Mouse (Mus musculus) liver, embryonic 12.5 days (tissue): ENCODE data around the gene Tbx4. TPM values are rescaled to one million over a fixed set of nuclear protein-coding genes. Genes with fewer than 3 reads are reported as not detected.

ENCODE experiments used
- ATAC-seq: fragments of 200-750 bp; cut with Nextera tagmentation; 2 replicates; pipeline ENCODE4 v1.8.0; 2017; ENCODE audit warnings: moderate number of reproducible peaks, mild to moderate bottlenecking, moderate library complexity
- H3K27ac ChIP-seq: fragments of 300-500 bp; sonication (generic); 2 replicates; pipeline ENCODE4 v1.5.1; 2016; ENCODE audit warnings: mild to moderate bottlenecking
- H3K27me3 ChIP-seq: fragments of 300-500 bp; sonication (generic); replicated peaks from 2 replicates; pipeline ENCODE4 v1.6.1; 2016; ENCODE audit warnings: mild to moderate bottlenecking, moderate library complexity
- H3K36me3 ChIP-seq: fragments of 300-500 bp; sonication (generic); 2 replicates; pipeline ENCODE4 v1.6.1; 2016; ENCODE audit warnings: mild to moderate bottlenecking, moderate library complexity
- H3K4me1 ChIP-seq: fragments of 300-500 bp; sonication (generic); 2 replicates; pipeline ENCODE4 v1.6.1; 2016
- H3K4me2 ChIP-seq: fragments of 300-500 bp; sonication (generic); 2 replicates; pipeline ENCODE4 v1.6.1; 2016; ENCODE audit warnings: mild to moderate bottlenecking, moderate library complexity
- H3K4me3 ChIP-seq: fragments of 300-500 bp; sonication (generic); 2 replicates; pipeline ENCODE4 v1.5.1; 2016; ENCODE audit warnings: mild to moderate bottlenecking, moderate library complexity
- H3K9ac ChIP-seq: fragments of 300-500 bp; sonication (generic); 2 replicates; pipeline ENCODE4 v1.6.1; 2016; ENCODE audit warnings: mild to moderate bottlenecking, moderate library complexity
- H3K9me3 ChIP-seq: fragments of 300-500 bp; sonication (generic); replicated peaks from 2 replicates; pipeline ENCODE4 v1.6.1; 2016; ENCODE audit warnings: mild to moderate bottlenecking, moderate library complexity
- WGBS: fragments of 180-500 bp; shearing (Covaris S2); methylation state at CpG from one replicate; pipeline ENCODE4 v1.1.7; 2016; ENCODE audit not compliant: insufficient replicate concordance; 5-methylcytosine and 5-hydroxymethylcytosine counted together
- polyA plus RNA-seq: library from polyadenylated mRNA; unstranded; fragments of >200 nt; fragmentation: Nextera tagmentation; extraction: Ambion mirVana; gene quantifications from 2 replicates; pipeline ENCODE4 v1.2.1, GENCODE M21; 2016

Gene Tbx4
- polyA plus RNA-seq: 0.12 and 0.35 TPM in 2 replicates

GRCm38 (mm10) chr11:85885665-85886428 lies at the start of gene Tbx4:
TSS of gene Tbx4 (plus strand) at chr11:85886422.
- 24% methylated on average over 22 of the region's 28 CpGs for WGBS
- H3K36me3 ChIP-seq: no peaks in the 10 kb centered on the region
- no peak within 1 kb of the TSS for H3K27ac ChIP-seq
- H3K9ac ChIP-seq: no peak within 1 kb of the TSS
- H3K9me3 ChIP-seq: no peaks in the 10 kb centered on the region
- ATAC-seq: no peak
- no peak within 1 kb of the TSS for H3K4me3 ChIP-seq
- no peak within 1 kb of the TSS for H3K4me2 ChIP-seq
- H3K4me1 ChIP-seq: peaks cover 15% of the 10 kb centered on the region
- peaks cover 97% of the 10 kb centered on the region for H3K27me3 ChIP-seq

- Histone ChIP-seq H3K9me3 (no peaks in the 10 kb centered on the region), H3K27me3 (peaks cover 100% of the 10 kb centered on the region), H3K4me3 (0 out of 2 replicates have a peak overlapping the region, but pooled peaks have one; percentile 15), H3K36me3 (no peaks in the 10 kb centered on the region), H3K9ac (no peak overlapping the region), H3K4me2 (peak overlapping the region; percentile 17; the same call in 1 of the 2 replicates), H3K27ac (no peak overlapping the region), H3K4me1 (peaks cover 37% of the 10 kb centered on the region)
- 7% methylated on average over 32 of the region's 32 CpGs for WGBS
- ATAC-seq: no peak
These were observed 49.5 kb upstream of the Tbx4 start for GRCm38 (mm10) chr11:85836523-85837290.

DNA sequence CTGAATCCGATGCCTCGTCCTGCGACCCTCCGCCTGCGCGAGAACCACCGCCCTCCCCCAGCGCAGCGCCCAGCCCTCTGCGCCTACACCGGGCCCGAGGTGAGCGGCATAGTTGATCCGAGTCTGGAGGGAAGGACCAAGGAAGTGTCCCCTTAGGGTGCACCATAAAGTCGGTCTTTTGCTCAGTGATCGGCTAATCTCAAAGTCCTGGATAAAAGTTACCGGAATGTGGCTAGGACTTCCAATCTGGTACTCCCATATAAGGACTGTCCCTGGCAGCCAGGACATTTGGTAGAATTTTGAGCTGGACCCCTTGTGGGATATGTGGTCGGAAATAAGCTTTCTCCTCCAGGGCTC lies 49.0 kb upstream of the Tbx4 start:
- H3K4me1 ChIP-seq: peaks cover 37% of the 10 kb centered on the region
- no peak for ATAC-seq
- peak overlapping the region; percentile 39; the same call in 1 of the 2 replicates for H3K4me2 ChIP-seq
- no peak overlapping the region for H3K9ac ChIP-seq
- H3K9me3 ChIP-seq: no peaks in the 10 kb centered on the region
- 4% methylated on average over 18 of the region's 18 CpGs for WGBS
- H3K27me3 ChIP-seq: peaks cover 100% of the 10 kb centered on the region
- H3K4me3 ChIP-seq: peak overlapping the region; percentile 24
- no peak overlapping the region for H3K27ac ChIP-seq
- no peaks in the 10 kb centered on the region for H3K36me3 ChIP-seq

DNA sequence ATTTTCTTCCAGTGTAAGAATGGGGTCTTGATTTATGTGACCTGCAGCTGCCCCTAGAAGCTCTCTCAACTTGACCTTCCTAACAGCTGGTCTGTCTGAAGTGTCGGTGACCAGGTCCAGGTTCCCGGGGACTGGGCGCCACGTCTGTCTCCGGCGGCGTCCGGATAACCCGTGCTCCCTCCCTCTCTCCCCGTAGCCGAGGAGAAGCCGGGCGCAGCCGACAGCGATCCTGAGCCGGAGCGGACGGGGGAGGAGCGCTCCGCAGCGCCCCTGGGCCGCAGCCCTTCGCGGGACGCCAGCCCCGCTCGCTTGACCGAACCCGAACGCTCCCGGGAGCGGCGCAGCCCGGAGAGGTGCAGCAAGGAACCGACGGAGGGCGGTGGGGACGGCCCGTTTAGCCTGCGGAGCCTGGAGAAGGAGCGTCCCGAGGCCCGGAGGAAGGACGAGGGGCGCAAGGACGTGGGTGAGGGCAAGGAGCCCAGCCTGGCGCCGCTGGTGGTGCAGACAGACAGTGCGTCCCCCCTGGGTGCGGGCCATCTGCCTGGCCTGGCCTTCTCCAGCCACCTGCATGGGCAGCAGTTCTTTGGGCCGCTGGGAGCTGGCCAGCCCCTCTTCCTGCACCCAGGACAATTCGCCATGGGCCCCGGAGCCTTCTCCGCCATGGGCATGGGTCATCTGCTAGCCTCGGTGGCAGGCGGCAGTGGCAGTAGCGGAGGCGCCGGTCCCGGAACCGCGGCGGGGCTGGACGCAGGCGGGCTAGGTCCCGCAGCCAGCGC lies 48.4 kb upstream of the Tbx4 start:
- H3K36me3 ChIP-seq: no peaks in the 10 kb centered on the region
- no peak for ATAC-seq
- no peak overlapping the region for H3K27ac ChIP-seq
- H3K4me1 ChIP-seq: peaks cover 35% of the 10 kb centered on the region
- peaks cover 100% of the 10 kb centered on the region for H3K27me3 ChIP-seq
- H3K9me3 ChIP-seq: no peaks in the 10 kb centered on the region
- H3K4me3 ChIP-seq: peak overlapping the region; percentile 24
- H3K4me2 ChIP-seq: peak overlapping the region; percentile 39
- WGBS: 1% methylated on average over 66 of the region's 67 CpGs
- H3K9ac ChIP-seq: peak overlapping the region; percentile 9; the same call in 1 of the 2 replicates

DNA sequence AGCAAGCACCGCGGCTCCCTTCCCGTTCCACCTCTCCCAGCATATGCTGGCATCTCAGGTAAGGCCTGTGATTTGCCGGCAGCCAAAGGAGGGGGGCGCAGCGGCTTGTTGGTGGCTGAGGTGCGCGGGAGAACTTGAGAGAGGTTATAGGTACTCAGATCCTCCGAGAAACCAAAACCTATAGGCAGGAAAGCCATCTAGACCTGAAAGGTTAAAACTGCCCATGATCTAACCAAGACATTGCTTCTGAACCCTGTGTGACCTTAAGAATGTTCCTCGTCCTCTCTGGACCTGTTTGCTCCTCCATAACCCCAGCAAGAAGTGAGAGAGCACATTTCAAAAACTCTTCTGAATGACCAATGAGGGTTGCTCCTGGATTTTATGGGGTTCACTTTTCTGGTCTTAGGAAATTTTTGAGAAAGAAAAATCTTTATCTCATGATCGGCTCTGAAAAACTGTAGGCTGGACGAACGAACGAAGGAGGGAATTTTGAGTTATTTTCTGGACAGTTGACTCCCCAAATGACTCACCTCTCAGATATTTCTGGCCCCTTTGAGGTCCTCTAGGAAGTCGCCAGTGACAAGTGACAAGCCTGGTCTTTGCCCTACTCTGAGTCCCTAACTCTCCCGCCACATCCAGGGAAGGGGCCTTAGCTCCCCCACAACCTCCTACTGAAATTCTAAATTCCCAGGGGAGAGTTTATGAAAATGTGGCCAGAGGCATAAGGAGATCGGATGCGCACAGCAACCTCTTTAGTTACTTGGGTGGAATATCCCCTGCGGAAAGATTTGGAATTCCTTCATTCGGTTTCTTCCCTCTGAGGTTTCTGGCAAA lies 47.6 kb upstream of the Tbx4 start:
- Histone ChIP-seq H3K4me3 (peak overlapping the region; percentile 24), H3K27me3 (peaks cover 100% of the 10 kb centered on the region), H3K9ac (no peak overlapping the region), H3K9me3 (no peaks in the 10 kb centered on the region), H3K36me3 (no peaks in the 10 kb centered on the region), H3K4me1 (peaks cover 38% of the 10 kb centered on the region), H3K4me2 (peak overlapping the region; percentile 39; the same call in 1 of the 2 replicates), H3K27ac (no peak overlapping the region)
- WGBS: 12% methylated on average over 20 of the region's 20 CpGs
- no peak for ATAC-seq

- Histone ChIP-seq H3K36me3 (no peaks in the 10 kb centered on the region), H3K27ac (no peak overlapping the region), H3K4me2 (no peak overlapping the region), H3K4me3 (no peak overlapping the region), H3K9ac (no peak overlapping the region), H3K9me3 (no peaks in the 10 kb centered on the region), H3K27me3 (peaks cover 100% of the 10 kb centered on the region), H3K4me1 (peaks cover 46% of the 10 kb centered on the region)
- no peak for ATAC-seq
- WGBS: 15% methylated on average over 7 of the region's 7 CpGs
These were observed 46.8 kb upstream of the Tbx4 start for GRCm38 (mm10) chr11:85839258-85840030.

DNA sequence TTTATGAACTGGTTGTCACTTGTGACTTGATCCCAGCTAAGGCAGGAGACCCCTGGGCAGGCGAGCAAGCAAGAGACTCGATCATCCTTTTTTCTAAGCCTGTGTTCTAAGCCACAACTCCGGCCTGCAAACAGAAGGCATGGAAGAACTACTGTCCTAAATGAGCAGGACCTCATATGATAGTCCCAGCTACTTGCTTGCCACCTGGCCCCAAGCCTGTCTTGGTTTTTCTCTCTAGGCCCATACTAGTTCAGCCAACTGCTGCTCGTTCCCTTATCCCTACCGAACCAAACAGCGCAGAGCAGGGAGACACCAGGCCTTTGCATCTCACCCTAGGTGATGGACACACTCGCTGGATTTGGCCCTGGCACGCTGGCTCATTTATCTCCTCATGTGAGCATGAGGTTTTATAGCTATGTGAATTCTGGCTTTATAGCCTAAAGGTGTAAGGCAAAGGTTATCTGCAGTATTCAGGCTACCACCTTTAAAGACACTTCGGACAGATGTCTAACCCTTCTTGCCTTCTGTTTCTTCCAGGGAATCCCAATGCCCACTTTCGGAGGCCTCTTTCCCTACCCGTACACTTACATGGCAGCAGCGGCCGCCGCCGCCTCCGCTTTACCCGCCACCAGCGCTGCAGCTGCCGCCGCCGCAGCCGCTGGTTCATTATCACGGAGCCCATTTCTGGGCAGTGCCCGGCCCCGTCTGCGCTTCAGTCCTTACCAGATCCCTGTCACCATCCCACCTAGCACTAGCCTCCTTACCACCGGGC lies 46.0 kb upstream of the Tbx4 start:
- peaks cover 100% of the 10 kb centered on the region for H3K27me3 ChIP-seq
- no peak overlapping the region for H3K9ac ChIP-seq
- H3K4me3 ChIP-seq: peak overlapping the region; percentile 10; the same call in 1 of the 2 replicates
- peak overlapping the region; percentile 33 for H3K4me2 ChIP-seq
- 8% methylated on average over 27 of the region's 27 CpGs for WGBS
- no peak overlapping the region for H3K27ac ChIP-seq
- peaks cover 52% of the 10 kb centered on the region for H3K4me1 ChIP-seq
- no peaks in the 10 kb centered on the region for H3K9me3 ChIP-seq
- no peaks in the 10 kb centered on the region for H3K36me3 ChIP-seq
- no peak for ATAC-seq

GRCm38 (mm10) chr11:85840803-85841145 lies 45.4 kb upstream of the Tbx4 start:
- peaks cover 100% of the 10 kb centered on the region for H3K27me3 ChIP-seq
- whole genome bisulfite sequencing: 5% methylated on average over 21 of the region's 21 CpGs
- no peaks in the 10 kb centered on the region for H3K9me3 ChIP-seq
- no peak overlapping the region for H3K27ac ChIP-seq
- H3K36me3 ChIP-seq: no peaks in the 10 kb centered on the region
- no peak for ATAC-seq
- peaks cover 52% of the 10 kb centered on the region for H3K4me1 ChIP-seq
- no peak overlapping the region for H3K9ac ChIP-seq
- peak overlapping the region; percentile 10; the same call in 1 of the 2 replicates for H3K4me3 ChIP-seq
- peak overlapping the region; percentile 33 for H3K4me2 ChIP-seq

DNA sequence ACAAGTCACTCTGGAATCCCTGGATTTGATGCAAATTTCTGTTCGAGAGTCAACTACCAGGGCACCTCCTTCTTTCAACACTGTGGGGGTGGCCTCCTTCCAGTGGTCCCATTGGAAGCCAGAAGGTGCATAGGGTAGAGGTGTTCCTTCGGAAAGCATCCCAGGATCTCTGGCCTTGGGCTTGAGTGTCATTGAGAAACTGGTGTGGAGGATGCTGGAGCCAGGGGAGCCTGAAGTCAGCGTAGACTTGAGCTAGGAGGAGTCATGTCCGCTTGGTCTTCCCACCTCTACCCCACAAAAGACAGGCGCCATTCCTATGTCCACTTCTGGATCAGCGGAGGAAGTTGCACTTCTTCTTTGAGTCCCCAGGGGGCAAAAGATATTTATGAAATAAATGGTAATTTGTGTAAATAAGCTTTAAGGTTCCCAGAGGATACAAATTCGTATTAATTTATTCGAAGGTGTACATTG lies 45.0 kb upstream of the Tbx4 start:
- peak overlapping the region; percentile 43; the same call in 1 of the 2 replicates for H3K4me3 ChIP-seq
- no peak for ATAC-seq
- no peaks in the 10 kb centered on the region for H3K36me3 ChIP-seq
- H3K9me3 ChIP-seq: no peaks in the 10 kb centered on the region
- no peak overlapping the region for H3K27ac ChIP-seq
- peaks cover 100% of the 10 kb centered on the region for H3K27me3 ChIP-seq
- no peak overlapping the region for H3K9ac ChIP-seq
- H3K4me1 ChIP-seq: peaks cover 52% of the 10 kb centered on the region
- H3K4me2 ChIP-seq: peak overlapping the region; percentile 64; the same call in 1 of the 2 replicates
- 7% methylated on average over 8 of the region's 8 CpGs for WGBS

DNA sequence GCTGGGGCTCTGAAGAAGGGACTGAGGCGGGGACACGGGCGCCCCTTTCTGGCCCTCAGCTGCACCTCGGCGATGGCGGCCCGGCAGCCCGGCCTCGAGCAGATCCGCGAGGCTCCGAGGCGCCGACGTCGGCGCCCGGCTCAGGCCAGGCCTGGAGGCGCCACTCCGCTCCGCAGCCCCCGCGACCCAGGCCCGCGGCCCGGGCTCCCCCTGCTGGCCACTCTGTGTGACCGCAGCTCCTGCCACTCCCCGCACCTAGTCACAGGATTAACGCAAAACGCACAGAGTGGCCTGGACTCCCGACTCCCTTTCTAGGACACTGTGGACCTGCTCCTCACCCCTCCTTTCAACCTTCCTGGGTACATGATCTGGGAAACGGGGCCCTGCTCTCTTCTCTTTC lies 44.2 kb upstream of the Tbx4 start:
- ATAC-seq: peak; percentile 14; the same call in 1 of the 2 replicates

More for the DNA sequence above, 44.2 kb upstream of the Tbx4 start:
- H3K27me3 ChIP-seq: peaks cover 100% of the 10 kb centered on the region
- peak overlapping the region; percentile 43 for H3K4me3 ChIP-seq
- no peak overlapping the region for H3K9ac ChIP-seq
- peak overlapping the region; percentile 64 for H3K4me2 ChIP-seq
- H3K4me1 ChIP-seq: peaks cover 49% of the 10 kb centered on the region
- H3K36me3 ChIP-seq: no peaks in the 10 kb centered on the region
- under 1% methylated on average over 24 of the region's 32 CpGs for WGBS
- no peaks in the 10 kb centered on the region for H3K9me3 ChIP-seq
- no peak overlapping the region for H3K27ac ChIP-seq
